Mouse (Mus musculus): Measurements from ENCODE around the gene Ak9. TPM values are rescaled to one million over a fixed set of nuclear protein-coding genes. Genes with fewer than 3 reads are reported as not detected.
"Not testable (repeated sequence)": the region's sequence is repeated elsewhere in the genome, so short reads cannot be mapped to it uniquely, and the experiment has no call there.

Ak9 gene
- total RNA-seq, 2 experiments from 2014 or later = not detected

DNA sequence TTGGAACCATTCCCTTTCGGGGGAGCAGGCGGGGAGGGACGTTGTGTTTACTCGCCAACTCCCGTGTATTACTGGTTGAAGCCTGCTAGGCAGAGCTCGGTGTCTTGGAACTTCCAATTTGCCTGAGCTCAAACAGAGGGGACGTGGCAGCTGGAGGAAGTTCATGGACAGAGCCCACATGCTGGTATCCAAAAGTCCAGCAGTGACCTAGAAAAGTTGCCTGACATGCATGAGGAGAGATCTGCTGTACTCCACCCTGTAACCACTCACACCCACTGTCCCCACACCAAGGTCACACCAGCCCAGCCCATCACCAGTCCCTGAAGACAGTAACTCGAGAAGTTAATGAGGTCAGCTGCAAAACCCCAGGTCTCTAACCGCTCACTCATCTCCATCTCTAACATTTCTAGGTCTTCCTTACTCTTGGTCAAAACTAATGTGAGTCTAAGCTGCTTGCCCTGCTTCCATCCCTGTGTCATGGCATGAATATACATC, 1.2 kb downstream of the Ak9 start:
- DNase-seq = no peak
- intact Hi-C loops (cut with DNase I) = loop anchor here (10.0 kb wide), 2 partner anchors 100 to 200 kb away; no protein-coding TSS in a partner anchor

DNA sequence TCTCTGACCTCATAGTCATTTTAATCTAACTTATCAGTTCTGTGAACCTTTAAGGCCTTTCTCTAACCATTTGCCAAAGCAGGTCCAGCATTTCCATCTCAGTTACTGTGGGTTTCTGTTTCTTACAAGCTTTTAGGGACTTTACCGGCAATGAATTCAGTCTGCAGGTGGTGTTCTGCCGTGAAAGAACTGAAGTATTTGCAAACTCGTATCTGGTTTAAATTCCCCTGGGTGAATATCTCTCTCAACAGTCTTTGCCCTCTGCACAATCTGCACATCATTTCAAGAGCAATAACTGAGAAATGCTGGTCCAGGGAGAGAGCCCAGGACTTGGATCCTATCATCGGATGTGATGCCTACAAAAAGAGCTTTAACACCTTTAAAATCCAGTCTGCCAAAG, 4.4 kb downstream of the Ak9 start:
- DNase-seq = no peak
- intact Hi-C loops (cut with DNase I) = loop anchor here (10.0 kb wide), 2 partner anchors 97 to 197 kb away; no protein-coding TSS in a partner anchor

DNA sequence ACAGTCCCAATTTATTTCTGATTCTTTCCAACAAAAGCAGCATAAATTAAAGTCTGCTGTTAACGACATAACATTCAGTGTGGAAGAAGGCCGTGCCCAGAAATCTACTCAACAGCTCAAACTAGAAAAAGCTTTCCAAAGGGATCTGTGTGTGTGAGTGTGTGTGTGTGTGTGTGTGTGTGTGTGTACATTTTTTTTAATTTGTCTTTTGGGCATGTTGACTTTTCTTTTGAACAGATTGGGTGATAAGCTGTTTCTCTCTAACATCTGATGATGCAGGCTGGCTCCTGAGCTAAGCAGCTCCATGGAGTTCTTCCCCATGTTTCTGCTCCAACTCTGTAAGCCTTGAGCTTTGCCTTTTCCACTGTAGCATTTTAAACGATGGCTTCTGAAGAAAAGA, 12.1 kb downstream of the Ak9 start:
- no peak for DNase-seq
- intact Hi-C loops (cut with DNase I) = no loop called here

DNA sequence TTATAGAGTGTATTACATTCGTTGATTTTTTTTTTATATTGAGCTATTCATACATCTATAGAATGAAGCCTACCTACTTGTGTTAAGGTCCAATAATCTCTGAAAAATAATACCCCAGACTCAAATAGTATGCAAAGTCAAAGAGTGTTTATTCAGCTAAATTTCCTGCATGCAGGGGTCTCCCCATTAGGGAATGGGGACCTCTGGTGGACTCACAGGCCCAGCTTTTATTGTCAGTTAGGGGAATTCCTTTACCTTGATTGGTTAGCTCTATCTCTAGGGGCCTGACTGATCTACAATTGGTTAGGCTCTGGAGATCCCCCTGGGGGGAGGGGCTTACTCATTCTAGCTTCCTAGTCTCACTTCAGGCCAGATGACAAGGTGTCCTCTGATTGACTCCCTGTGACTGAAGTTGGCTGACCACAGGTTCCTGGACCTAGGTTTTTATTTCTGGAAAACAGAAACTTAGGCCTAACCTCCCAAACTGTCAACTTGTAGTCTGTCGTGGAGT, 28.8 kb downstream of the Ak9 start:
- peak; percentile 5 to 6 for DNase-seq
- intact Hi-C loops (cut with DNase I) = no loop called here

DNA sequence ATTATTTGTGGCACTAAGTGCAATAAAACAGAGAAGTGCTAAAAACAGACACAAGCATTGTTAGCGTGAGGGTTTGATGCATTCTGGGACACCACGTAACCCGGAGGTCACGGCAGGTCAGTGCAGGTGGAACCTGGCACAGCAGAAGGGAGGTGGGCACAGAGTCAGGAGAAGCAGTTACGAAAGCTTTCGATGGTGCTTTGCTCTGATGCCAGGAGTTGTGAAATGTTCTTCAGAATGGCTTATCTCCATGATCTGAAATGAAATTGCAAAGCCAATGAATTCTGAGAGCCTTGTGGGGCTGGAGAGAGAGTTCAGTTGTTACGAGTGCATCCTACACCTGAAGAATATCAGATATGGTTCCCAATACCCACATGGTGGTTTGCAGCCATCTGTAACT, 37.6 kb downstream of the Ak9 start:
- DNase-seq = no peak
- intact Hi-C loops (cut with DNase I) = no loop called here

DNA sequence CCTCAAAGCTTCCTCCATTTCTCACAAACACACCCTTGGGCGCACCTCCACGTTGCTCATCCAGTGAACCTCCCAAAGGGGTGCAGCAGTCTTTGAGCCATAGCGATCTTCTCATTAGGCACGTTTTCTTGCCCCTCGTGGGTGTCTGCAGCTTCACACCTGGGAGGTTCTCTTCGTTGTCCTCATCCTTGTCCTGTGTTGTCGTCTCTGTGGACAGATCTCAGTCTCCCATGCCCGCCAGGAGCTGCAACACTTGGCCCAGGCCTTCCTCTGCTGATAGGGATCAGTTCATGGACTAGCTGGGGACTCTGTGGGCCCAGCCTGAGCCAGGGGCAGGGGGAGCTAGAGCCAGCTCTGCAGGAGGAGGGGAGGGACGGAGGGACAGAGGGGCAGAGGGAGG, 61.3 kb downstream of the Ak9 start:
- DNase-seq = no peak
- intact Hi-C loops (cut with DNase I) = no loop called here

DNA sequence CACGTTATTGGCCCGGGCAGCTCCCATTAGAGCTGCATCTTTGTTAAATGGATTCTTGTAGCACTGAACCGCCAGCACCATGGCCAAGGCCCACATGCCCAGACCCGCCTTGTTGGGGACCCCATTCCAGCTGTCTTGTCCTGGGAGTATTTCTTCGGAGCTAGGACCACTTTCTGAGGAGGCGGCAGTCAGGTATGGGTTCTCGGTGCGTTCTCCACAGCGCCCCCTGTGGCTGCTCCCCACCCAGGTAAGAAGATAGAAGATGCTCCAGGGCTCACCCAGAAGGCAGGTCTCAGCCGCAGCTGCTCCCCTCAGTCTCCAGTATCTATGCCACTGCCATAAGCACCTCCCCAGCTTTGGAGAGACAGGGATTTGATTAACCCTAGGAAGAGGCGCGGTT, 76.7 kb downstream of the Ak9 start:
- intact Hi-C loops (cut with DNase I) = no loop called here
- DNase-seq = no peak

DNA sequence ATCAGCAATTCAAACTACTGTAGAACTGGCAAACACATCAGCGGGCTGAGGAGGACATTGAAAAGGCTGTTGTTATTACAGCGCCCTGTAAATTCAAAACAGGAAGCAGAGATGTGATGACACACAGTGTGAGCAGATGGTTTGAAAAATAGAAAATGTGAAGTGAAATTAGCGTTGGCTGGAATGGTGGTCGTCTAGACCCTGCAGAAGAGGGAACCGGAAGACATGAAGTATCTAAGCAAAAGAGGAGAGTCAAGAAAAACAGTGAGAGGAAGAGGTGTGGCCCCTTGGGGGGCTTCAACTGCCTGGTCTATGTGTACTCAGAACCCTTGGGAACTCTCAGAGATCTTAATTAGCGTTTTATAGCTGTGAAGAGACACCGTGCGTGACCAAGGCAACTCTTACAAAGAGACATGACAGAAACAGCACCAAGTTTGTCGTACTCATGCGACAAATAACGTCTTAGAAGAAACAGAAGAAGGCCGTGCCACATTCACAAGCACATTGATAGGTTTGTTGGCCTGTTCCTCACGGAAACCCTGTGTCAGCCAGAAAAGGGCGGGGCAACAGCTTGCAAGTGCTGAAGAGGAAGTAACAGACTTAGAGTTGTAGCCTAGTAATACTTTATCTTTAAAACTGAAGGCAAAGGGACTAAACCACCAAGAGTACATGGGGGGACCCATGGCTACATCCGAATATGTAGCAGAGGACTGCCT, 81.9 kb downstream of the Ak9 start:
- intact Hi-C loops (cut with DNase I) = no loop called here
- DNase-seq = peak; percentile 44 to 55

DNA sequence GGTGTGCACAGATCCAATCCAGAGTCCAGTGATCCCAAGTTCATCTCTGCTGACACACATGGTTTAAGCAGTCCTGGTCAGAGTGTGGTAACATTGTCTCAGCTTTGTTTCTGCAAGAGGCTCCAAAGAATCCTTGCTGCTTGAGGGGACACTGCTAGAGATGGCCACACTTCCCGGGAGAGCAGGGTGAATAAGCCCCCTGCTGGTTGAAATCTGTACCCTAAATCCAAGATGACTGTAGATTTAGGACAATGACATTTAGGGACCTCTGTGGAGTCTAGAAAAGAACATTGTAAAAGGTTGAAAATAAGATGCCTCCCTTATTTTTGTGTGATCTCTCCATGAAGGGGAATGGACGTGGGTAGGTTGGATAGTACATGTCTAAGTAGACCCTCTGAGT, 89.8 kb downstream of the Ak9 start:
- intact Hi-C loops (cut with DNase I) = no loop called here
- peak in 1 of 2 experiments; percentile 14 for DNase-seq

DNA sequence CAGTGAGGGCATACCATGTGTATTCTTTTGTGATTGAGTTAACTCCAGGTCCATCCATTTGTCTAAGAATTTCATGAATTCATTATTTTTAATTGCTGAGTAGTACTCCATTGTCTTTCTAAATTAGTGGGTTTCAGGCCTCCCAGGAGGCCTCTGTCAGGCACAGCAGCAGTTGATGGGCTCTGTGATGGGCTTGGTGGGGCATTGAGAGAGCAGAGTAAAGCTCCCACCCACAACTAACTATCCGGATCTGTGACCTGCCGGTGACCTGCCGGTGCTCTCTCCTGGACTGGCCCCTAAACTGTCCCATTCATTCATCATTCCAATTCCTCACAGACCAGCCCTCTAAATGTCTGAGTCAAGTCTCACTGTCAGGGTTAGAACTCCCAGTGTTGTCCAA, 97.3 kb downstream of the Ak9 start:
- no peak for DNase-seq
- intact Hi-C loops (cut with DNase I) = loop anchor here (10.0 kb wide), 2 partner anchors 96 to 396 kb away; partner anchors contain the start of genes Ak9 and Fig4

DNA sequence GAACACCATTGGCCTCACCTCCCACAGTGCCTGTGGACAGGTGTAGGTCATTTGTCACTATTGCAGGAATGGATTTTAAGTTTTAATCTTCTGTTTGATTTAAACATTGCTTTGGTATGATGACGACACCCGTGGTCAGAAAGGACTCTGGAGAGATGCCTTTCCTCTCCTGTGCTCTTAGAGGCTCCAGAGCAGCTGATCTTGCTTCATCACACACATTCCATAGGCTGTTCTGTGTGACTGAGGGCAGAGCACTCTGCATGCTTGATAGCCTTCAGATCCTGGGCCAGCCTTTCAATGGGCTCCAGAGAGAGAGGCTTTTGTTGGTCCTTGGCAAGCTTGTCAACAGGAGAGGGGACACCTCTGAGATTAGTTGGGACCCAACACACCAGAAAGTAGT, 99.6 kb downstream of the Ak9 start:
- intact Hi-C loops (cut with DNase I) = loop anchor here (10.0 kb wide), 2 partner anchors 99 to 399 kb away; partner anchors contain the start of genes Ak9 and Fig4
- DNase-seq = no peak

DNA sequence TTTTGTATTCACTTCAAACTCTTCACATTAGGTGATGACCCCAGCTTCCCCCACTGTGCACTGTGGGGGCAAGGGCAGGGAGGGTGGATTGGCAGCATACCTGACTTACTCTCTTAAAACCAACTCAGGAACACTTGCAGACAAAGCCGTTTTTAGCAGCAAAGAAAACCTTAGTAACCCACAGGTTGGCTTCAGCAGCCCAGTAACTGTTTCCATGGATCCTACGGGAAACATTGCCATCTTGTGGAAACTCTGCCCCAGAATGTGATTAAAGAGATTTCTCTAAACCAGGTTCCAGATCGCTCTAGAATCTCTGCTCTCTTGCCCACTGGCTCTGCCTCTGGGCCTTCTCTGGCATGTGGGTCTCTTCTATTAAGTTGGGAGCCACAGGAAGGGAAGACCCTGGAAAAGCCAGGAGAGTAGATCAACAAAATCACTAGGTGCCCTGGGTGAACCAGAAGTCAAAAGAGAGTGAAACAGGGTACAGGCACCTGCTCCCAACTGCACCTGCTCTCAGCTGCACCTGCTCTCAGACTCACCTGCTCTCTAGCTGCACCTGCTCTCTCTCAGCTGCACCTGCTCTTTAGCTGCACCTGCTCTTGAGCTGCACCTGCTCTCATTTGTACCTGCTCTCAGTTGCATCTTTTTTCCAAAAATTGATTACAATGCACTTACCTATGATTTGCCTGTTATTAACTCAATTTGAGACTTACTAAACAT, 100.3 kb downstream of the Ak9 start:
- intact Hi-C loops (cut with DNase I) = loop anchor here (10.0 kb wide), 2 partner anchors 99 to 399 kb away; partner anchors contain the start of genes Ak9 and Fig4
- peak in 1 of 2 experiments; percentile 17 for DNase-seq

DNA sequence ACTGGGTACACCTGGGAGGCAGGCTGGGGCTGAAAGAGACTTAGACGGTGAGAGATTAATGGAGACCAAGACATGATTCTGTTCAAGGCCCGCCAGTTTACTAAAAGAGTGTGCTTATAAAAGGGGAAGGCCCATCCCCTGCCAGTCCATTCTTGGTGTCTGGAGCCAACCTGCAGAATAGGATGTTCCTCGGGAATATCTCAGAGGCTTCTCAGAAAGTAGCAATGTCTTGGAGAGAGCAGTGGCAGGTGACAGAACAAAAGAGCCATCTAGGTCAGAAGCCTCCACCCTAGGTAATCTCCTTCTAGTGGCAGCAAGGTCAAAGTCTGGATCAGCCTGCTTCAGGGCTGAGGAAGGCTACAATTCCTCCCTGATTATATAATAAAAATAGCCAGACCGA, 106.4 kb downstream of the Ak9 start:
- DNase-seq; intact Hi-C loops (cut with DNase I): not testable (repeated sequence)

DNA sequence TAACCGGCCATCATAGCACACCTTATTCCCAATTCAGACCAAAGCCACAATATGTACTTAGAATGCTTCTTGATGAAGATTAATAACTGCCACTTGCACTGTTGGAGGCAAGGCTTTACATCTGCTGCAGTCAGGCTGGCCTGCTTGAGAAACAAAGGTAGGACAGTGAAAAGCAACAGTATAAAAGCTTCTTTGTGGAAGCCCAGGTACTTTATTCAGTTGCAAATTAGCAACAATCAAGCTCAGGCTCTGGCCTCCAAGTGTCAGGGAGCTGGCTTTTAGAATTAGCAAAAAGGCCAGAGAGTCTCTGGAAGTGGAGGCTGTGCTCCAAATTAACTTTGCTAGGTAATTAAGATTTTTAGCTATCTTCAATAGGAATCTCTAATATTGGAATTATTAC, 107.0 kb downstream of the Ak9 start:
- intact Hi-C loops (cut with DNase I); DNase-seq: not testable (repeated sequence)

DNA sequence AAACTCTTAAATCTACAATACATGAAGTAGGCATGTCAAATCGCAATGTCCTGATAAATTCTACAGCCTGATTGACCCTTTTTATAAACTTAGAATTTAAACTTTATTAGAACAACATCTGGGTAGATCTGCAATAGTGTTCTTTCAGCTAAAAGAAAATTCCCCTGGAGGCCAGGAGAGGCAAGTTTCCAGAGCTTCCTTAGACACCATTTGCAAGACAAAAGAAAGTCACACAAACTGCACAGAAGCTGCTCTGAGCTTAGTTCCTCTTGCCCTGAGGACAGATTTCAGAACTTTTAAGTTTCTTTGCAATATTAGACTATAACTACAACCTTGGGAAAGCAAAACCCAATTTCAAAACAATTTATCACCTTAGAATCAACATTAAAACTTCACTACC, 109.7 kb downstream of the Ak9 start:
- DNase-seq; intact Hi-C loops (cut with DNase I): not testable (repeated sequence)

DNA sequence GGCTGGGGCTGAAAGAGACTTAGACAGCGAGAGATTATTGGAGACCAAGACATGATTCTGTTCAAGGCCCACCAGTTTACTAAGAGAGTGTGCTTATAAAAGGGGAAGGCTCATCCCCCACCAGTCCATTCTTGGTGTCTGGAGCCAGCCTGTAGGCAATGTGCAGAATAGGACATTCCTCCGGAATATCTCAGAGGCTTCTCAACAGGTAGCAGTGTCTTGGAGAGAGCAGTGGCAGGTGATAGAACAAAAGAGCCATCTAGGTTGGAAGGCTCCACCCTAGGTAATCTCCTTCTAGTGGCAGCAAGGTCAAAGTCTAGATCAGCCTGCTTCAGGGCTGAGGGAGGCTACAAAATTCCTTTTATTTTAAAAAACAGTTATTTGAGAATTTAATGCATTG, 111.6 kb downstream of the Ak9 start:
- DNase-seq; intact Hi-C loops (cut with DNase I): not testable (repeated sequence)

DNA sequence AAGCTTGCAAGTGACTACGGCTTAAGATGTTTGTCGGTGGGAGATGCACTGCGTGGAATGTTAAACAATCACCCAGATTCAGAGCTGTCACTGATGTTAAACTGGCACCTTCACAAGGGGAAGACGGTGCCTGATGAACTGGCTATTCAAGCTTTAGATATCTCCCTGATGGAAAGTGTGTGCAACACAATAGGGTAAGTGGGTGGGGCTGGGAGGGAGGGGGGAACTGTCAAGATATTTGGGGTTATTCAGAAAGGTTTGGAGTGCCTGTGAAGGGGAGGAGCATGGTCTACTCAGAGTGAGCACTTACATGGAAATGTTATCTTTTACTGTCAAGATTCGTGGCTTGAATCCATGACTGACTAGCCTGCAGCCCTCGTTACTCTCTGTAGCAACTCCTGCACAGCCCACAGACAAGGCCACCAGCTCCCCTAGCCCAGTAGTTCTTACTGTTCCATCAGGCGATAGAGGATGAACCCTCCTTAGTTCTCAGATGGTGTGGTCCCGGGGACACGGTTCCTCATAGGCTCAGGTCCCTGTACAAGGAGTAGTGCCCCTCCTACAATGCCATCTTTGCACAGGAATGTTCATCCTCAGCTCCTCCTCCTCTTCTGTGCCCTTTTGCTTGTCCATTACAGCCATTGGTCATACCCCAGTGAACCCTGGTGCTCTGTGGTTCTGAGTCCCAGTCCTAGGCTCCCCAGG, 116.9 kb downstream of the Ak9 start:
- intact Hi-C loops (cut with DNase I) = no loop called here
- no peak for DNase-seq

DNA sequence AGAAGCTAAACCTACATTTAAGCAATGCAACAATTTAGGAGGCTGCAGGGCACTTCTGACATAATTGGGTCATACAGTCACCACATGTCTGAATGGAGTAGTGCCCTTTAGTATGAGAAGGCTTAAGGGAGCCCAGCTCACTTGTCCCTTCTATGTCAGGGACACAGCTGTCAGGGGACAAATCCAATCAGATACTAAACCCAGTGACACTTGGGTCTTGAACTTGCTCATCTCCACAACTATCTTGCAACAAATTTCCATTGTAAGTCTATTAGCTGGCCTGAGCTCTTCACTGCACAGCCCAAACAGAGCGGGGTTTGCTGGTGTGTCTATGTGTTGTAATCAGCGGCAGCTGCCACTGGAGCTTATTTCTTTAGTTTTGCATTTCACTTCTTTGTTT, 119.9 kb downstream of the Ak9 start:
- DNase-seq = no peak
- intact Hi-C loops (cut with DNase I) = no loop called here

DNA sequence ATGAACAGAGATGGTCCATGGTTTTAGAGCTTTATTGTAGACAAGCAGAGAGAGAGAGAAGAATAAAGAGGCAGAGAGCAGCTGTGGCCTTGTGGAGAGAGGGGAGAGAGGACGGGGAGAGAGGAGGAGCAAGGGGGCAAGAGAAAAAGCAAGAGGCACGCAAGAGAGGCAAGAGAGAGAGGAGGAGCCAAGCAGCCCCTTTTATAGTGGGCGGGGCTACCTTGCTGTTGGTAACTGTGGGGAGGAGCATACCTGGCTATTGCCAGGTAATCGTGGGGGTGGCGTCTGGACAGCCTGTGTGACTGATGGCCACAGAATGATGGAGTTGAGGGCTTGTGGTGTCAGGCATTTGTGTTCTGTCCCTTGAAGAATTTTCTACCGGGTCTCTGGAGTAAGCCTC, 122.6 kb downstream of the Ak9 start:
- intact Hi-C loops (cut with DNase I) = no loop called here
- DNase-seq = no peak

DNA sequence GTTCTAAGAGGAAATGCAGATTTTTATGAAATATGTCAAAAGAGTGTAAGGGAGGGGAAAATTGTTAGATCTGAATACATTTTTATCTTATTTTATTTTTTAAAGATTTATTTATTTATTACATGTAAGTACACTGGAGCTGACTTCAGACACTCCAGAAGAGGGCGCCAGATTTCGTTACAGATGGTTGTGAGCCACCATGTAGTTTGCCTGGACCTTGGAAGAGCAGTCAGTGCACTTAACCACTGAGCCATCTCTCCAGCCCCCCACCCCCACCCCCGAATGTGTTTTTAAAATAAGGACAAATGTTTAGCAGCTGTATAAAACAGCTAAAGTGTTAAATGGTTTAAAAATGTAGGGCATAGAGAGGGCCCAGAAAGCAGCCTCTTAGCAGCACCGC, 130.8 kb downstream of the Ak9 start:
- intact Hi-C loops (cut with DNase I) = loop anchor here (10.0 kb wide), 2 partner anchors 70 to 250 kb away; no protein-coding TSS in a partner anchor
- peak; percentile 55 to 68 for DNase-seq

DNA sequence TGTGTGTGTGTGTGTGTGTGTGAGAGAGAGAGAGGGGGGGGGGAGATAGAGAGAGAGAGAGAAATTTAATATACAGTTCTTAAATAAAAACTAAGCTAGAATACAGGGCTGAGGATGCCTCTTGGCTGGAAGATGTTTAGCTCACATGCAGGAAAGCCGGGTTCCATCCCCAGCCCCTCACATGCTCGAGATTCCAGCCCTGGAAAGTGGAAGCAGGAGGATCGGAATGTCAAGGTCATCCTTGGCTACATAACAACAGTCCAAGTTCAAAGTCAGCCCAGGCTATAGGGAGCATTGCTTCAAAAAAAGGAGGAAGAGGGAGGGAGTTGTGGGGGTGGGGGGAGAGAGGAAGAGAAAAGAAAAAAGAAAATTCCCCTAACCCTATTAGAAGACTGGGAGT, 131.4 kb downstream of the Ak9 start:
- DNase-seq = no peak
- intact Hi-C loops (cut with DNase I) = loop anchor here (10.0 kb wide), 2 partner anchors 70 to 250 kb away; no protein-coding TSS in a partner anchor

All from heart, postnatal 10 days (tissue).